ENCODE assay signal across 19 mouse cellular contexts in the genomic region with DNA sequence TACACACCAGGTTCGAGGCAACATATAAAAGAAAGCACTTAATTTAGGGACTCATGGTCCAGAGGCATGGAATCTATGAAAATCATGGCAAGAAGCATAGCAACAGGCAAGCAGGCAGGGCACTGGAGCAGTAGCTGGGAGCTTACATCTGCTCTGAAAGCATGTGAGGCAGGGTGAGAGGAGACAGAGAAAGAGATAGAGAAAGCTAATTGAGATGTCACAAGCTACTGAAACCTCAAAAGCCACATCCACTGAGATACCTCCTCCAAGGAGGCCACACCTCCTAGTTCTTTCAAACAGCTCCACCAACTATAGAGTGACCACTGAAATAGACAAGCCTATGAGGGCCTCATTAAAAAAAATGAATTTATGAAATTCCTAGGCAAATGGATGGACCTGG. TPM values are rescaled to one million over a fixed set of nuclear protein-coding genes. Genes with fewer than 3 reads are reported as not detected.
A peak's percentile ranks its signal among the peaks of the same experiment; 100 is the strongest.
DNase-seq lines count a peak whose midpoint lies in the region; ATAC-seq lines count a peak whose summit lies in the region.
"Had no signal": no experiment of that assay in that cellular context is flagged by ENCODE, and none has a peak within 500 bp of the region (broad histone marks: within the 10 kb centered on the region; RNA-seq: fewer than 3 reads in every experiment).

No protein-coding gene starts in this region.

- intact Hi-C loops in heart, postnatal 10 days (cut with DNase I), result no loop called here

- peak; percentile 80 for DNase-seq in CD4-positive helper T cell, adult 2 months (ENCODE audit: low read depth, low spot score)
- DNase-seq in CD8-positive naive resting alpha-beta T cell, adult 2 months (ENCODE audit: low read depth in 2 of 2, low spot score in 2 of 2), result peak; percentile 40 to 61
- DNase-seq in layer of hippocampus, postnatal 10 days (ENCODE audit: low spot score in 2 of 2), result no peak
- no peak for DNase-seq in kidney, adult 18-20 months
- DNase-seq in heart, postnatal 10 days, result no peak
- no peak for DNase-seq in thymus, postnatal 36 days
- DNase-seq: adrenal gland, postnatal 14 days; cerebellum, adult 2 months; cerebellum, postnatal 36 days; gastrocnemius, postnatal 36 days; kidney, postnatal 25 days; lung, adult 18-20 months; lung, postnatal 10 days; right cerebral cortex, postnatal 25 days had no signal

- ATAC-seq in granulocyte monocyte progenitor cell, adult 5-6 weeks (replicated peaks; ENCODE audit: poor library complexity, severe bottlenecking), result peak; percentile 82
- ATAC-seq in monocyte, adult 5-6 weeks (replicated peaks; ENCODE audit: insufficient number of reproducible peaks, low FRiP score, low TSS enrichment, poor library complexity, severe bottlenecking), result peak; percentile 45; the same call in 1 of the 2 replicates
- ATAC-seq: intestine, embryonic 16.5 days; liver, embryonic 12.5 days; midbrain, embryonic 15.5 days had no signal

RNA-seq across cellular contexts. Expression of a gene that starts 45.6 kb away (rescaled TPM):
- total RNA-seq in granulocyte monocyte progenitor cell, adult 5-6 weeks (2014; fragmentation: Nextera tagmentation), result 0.77 and 1.6 TPM in 2 replicates
- 0.26 and 1.0 TPM in 2 replicates for total RNA-seq in granulocyte monocyte progenitor cell, adult 5-6 weeks (2017)
- total RNA-seq in monocyte, adult 5-6 weeks (2017), result 37.8 to 51.4 TPM (median 40.3 TPM) in 3 replicates
- total RNA-seq in layer of hippocampus, postnatal 10 days (2021), result 10 to 100 TPM; 61.7 to 62.3 TPM
- 10 to 100 TPM; 74.8 to 95.8 TPM for total RNA-seq in heart, postnatal 10 days (2021)

Comparison
In these comparisons a context has a peak if more than half of its experiments do, and no peak if none do; other contexts are left out.
1. DNase-seq: peak in CD4-positive helper T cell, adult 2 months (single experiment) and CD8-positive naive resting alpha-beta T cell, adult 2 months (2 of 2); none in layer of hippocampus, postnatal 10 days (0 of 2), kidney, adult 18-20 months (single experiment), heart, postnatal 10 days (0 of 2) and thymus, postnatal 36 days (0 of 2).
2. RNA of a gene that starts 45.6 kb away (total RNA-seq): 74.8 to 95.8 TPM in heart, postnatal 10 days, 61.7 to 62.3 TPM in layer of hippocampus, postnatal 10 days and 37.8 to 51.4 TPM in monocyte, adult 5-6 weeks; 0.26 to 1.6 TPM in granulocyte monocyte progenitor cell, adult 5-6 weeks; every median in the first group is over 10 times any median in the second.